Mouse (Mus musculus) megakaryocyte, embryonic 14.5 days (primary cell): ENCODE measurements around the gene Dusp12. TPM values are rescaled to one million over a fixed set of nuclear protein-coding genes. Genes with fewer than 3 reads are reported as not detected.
A peak's percentile ranks its signal among the peaks of the same experiment; 100 is the strongest.

Source experiments
- H3K27me3 ChIP-seq: replicated peaks from 2 replicates; pipeline ENCODE3; 2012; ENCODE audit warnings: inconsistent platforms
- H3K36me3 ChIP-seq: replicated peaks from 2 replicates; pipeline ENCODE3; 2012; ENCODE audit warnings: low read length, inconsistent platforms, mixed read lengths
- H3K4me1 ChIP-seq: 2 replicates; pipeline ENCODE4 v1.6.1; 2012; ENCODE audit warnings: inconsistent platforms
- H3K4me3 ChIP-seq: replicated peaks from 2 replicates; pipeline ENCODE3; 2012; ENCODE audit warnings: moderate library complexity, mild to moderate bottlenecking, inconsistent platforms
- H3K9me3 ChIP-seq: 2 replicates; pipeline ENCODE4 v1.6.1; 2012; ENCODE audit warnings: inconsistent platforms
- FLI1 ChIP-seq: IDR thresholded peaks from 2 replicates; pipeline ENCODE4 v1.6.1; 2012; ENCODE audit warnings: low read length, inconsistent platforms, mixed read lengths
- GATA1 ChIP-seq: IDR thresholded peaks from 3 replicates; pipeline ENCODE4 v1.6.1; 2012; ENCODE audit warnings: mixed read lengths, low read length, inconsistent platforms, borderline replicate concordance
- polyA plus RNA-seq: library from polyadenylated mRNA; stranded (reverse); fragments of >175 nt; gene quantifications from 2 replicates; pipeline ENCODE4 v1.2.3, GENCODE M21; 2012; ENCODE audit warnings: low replicate concordance; ENCODE audit not compliant: insufficient read depth

Dusp12 gene
- polyA plus RNA-seq, 1 experiment = 7.6 TPM

GRCm38 (mm10) chr1:170864754-170865153 is 20.6 kb downstream of the Dusp12 start:
- Histone ChIP-seq H3K27me3 (no peaks in the 10 kb centered on the region), H3K36me3 (peaks cover 24% of the 10 kb centered on the region), H3K9me3 (no peaks in the 10 kb centered on the region), H3K4me1 (peaks cover 65% of the 10 kb centered on the region), H3K4me3 (peak overlapping the region; percentile 95)
- TF ChIP-seq FLI1 = no peak

- H3K4me1 ChIP-seq = peaks cover 67% of the 10 kb centered on the region
- no peaks in the 10 kb centered on the region for H3K9me3 ChIP-seq
- H3K4me3 ChIP-seq = peak overlapping the region; percentile 89
- no peaks in the 10 kb centered on the region for H3K27me3 ChIP-seq
- TF ChIP-seq GATA1 (no peak), FLI1 (no peak)
- H3K36me3 ChIP-seq = peaks cover 29% of the 10 kb centered on the region
These were observed 21.1 kb downstream of the Dusp12 start for GRCm38 (mm10) chr1:170864234-170864633.

GRCm38 (mm10) chr1:170863033-170863432 is 22.3 kb downstream of the Dusp12 start:
- Histone ChIP-seq H3K4me3 (peak overlapping the region; percentile 89), H3K9me3 (no peaks in the 10 kb centered on the region), H3K4me1 (peaks cover 74% of the 10 kb centered on the region), H3K27me3 (no peaks in the 10 kb centered on the region), H3K36me3 (peaks cover 31% of the 10 kb centered on the region)
- TF ChIP-seq GATA1 (no peak), FLI1 (no peak)

GRCm38 (mm10) chr1:170862435-170862717 is 23.0 kb downstream of the Dusp12 start:
- peaks cover 81% of the 10 kb centered on the region for H3K4me1 ChIP-seq
- H3K27me3 ChIP-seq = no peaks in the 10 kb centered on the region
- peaks cover 31% of the 10 kb centered on the region for H3K36me3 ChIP-seq
- no peaks in the 10 kb centered on the region for H3K9me3 ChIP-seq
- H3K4me3 ChIP-seq = peak overlapping the region; percentile 89
- TF ChIP-seq FLI1 (no peak), GATA1 (no peak)

- peaks cover 86% of the 10 kb centered on the region for H3K4me1 ChIP-seq
- H3K9me3 ChIP-seq = no peaks in the 10 kb centered on the region
- peak overlapping the region; percentile 89 for H3K4me3 ChIP-seq
- no peaks in the 10 kb centered on the region for H3K27me3 ChIP-seq
- TF ChIP-seq FLI1 (no peak), GATA1 (no peak)
- peaks cover 31% of the 10 kb centered on the region for H3K36me3 ChIP-seq
These were observed 23.5 kb downstream of the Dusp12 start for GRCm38 (mm10) chr1:170861671-170862434.

- Histone ChIP-seq H3K36me3 (peaks cover 43% of the 10 kb centered on the region), H3K4me1 (peaks cover 94% of the 10 kb centered on the region), H3K4me3 (peak overlapping the region; percentile 67), H3K27me3 (no peaks in the 10 kb centered on the region), H3K9me3 (no peaks in the 10 kb centered on the region)
- no peak for TF ChIP-seq FLI1
- TF ChIP-seq GATA1 = no peak
These were observed 26.5 kb downstream of the Dusp12 start for GRCm38 (mm10) chr1:170858872-170859271.

GRCm38 (mm10) chr1:170857369-170857768 is 28.0 kb downstream of the Dusp12 start:
- no peaks in the 10 kb centered on the region for H3K9me3 ChIP-seq
- peak overlapping the region; percentile 84 for H3K4me3 ChIP-seq
- peaks cover 49% of the 10 kb centered on the region for H3K36me3 ChIP-seq
- peaks cover 92% of the 10 kb centered on the region for H3K4me1 ChIP-seq
- no peaks in the 10 kb centered on the region for H3K27me3 ChIP-seq
- TF ChIP-seq GATA1 (no peak), FLI1 (no peak)

- peak overlapping the region; percentile 84 for H3K4me3 ChIP-seq
- no peaks in the 10 kb centered on the region for H3K27me3 ChIP-seq
- peaks cover 89% of the 10 kb centered on the region for H3K4me1 ChIP-seq
- H3K9me3 ChIP-seq = no peaks in the 10 kb centered on the region
- no peak for TF ChIP-seq FLI1
- no peak for TF ChIP-seq GATA1
- peaks cover 54% of the 10 kb centered on the region for H3K36me3 ChIP-seq
These were observed 30.1 kb downstream of the Dusp12 start for GRCm38 (mm10) chr1:170855056-170855760.

GRCm38 (mm10) chr1:170853604-170854003 is 31.7 kb downstream of the Dusp12 start:
- Histone ChIP-seq H3K9me3 (no peaks in the 10 kb centered on the region), H3K27me3 (no peaks in the 10 kb centered on the region), H3K4me1 (peaks cover 91% of the 10 kb centered on the region), H3K36me3 (peaks cover 62% of the 10 kb centered on the region), H3K4me3 (peak overlapping the region; percentile 87)
- no peak for TF ChIP-seq FLI1
- no peak for TF ChIP-seq GATA1
